Mouse (Mus musculus) embryonic facial prominence, embryonic 14.5 days (tissue): ENCODE measurements around the gene Foxo3. TPM values are rescaled to one million over a fixed set of nuclear protein-coding genes. Genes with fewer than 3 reads are reported as not detected.

ENCODE experiments used
- ATAC-seq: fragments of 200-750 bp; cut with Nextera tagmentation; 2 replicates; pipeline ENCODE4 v1.8.0; 2017; ENCODE audit warnings: low read depth, moderate number of reproducible peaks, moderate TSS enrichment
- DNase-seq: peaks from one replicate; pipeline ENCODE4 v3.0.0-alpha.2; 2015; ENCODE audit warnings: low spot score
- H3K27ac ChIP-seq: fragments of 300-500 bp; sonication (generic); replicated peaks from 2 replicates; pipeline ENCODE4 v1.5.1; 2014; ENCODE audit warnings: low read depth, mild to moderate bottlenecking, low read length, moderate library complexity
- H3K27me3 ChIP-seq: fragments of 300-500 bp; sonication (generic); replicated peaks from 2 replicates; pipeline ENCODE4 v1.6.1; 2014; ENCODE audit warnings: low read length; ENCODE audit not compliant: control insufficient read depth, insufficient read depth
- H3K36me3 ChIP-seq: fragments of 300-500 bp; sonication (generic); 2 replicates; pipeline ENCODE4 v1.6.1; 2014; ENCODE audit warnings: low read length, mixed read lengths; ENCODE audit not compliant: control insufficient read depth, insufficient read depth
- H3K4me1 ChIP-seq: fragments of 300-500 bp; sonication (generic); 2 replicates; pipeline ENCODE4 v1.6.1; 2014; ENCODE audit warnings: antibody characterized with exemption, low read length; ENCODE audit not compliant: control insufficient read depth, insufficient read depth
- H3K4me2 ChIP-seq: fragments of 300-500 bp; sonication (generic); 2 replicates; pipeline ENCODE4 v1.6.1; 2014; ENCODE audit warnings: low read depth, mild to moderate bottlenecking, low read length, moderate library complexity, mixed read lengths
- H3K4me3 ChIP-seq: fragments of 300-500 bp; sonication (generic); 2 replicates; pipeline ENCODE4 v1.5.1; 2014; ENCODE audit warnings: low read depth, mild to moderate bottlenecking, low read length
- H3K9ac ChIP-seq: fragments of 300-500 bp; sonication (generic); 2 replicates; pipeline ENCODE4 v1.6.1; 2014; ENCODE audit warnings: low read depth, mild to moderate bottlenecking, low read length, moderate library complexity, mixed read lengths
- H3K9me3 ChIP-seq: fragments of 300-500 bp; sonication (generic); 2 replicates; pipeline ENCODE4 v1.6.1; 2016; ENCODE audit warnings: low read length; ENCODE audit not compliant: control insufficient read depth
- WGBS: fragments of 180-500 bp; shearing (Covaris S2); extraction: QIAGEN DNeasy Blood & Tissue Kit; methylation state at CpG from one replicate; pipeline ENCODE4 v1.1.7; 2014; 5-methylcytosine and 5-hydroxymethylcytosine counted together
- polyA plus RNA-seq: library from polyadenylated mRNA; unstranded; fragments of >200 nt; fragmentation: Nextera tagmentation; extraction: Ambion mirVana; gene quantifications from 2 replicates; pipeline ENCODE4 v1.2.1, GENCODE M21; 2014

Gene Foxo3
- polyA plus RNA-seq, 1 experiment from 2014 or later: 12.3 TPM

GRCm38 (mm10) chr10:42189037-42189436 lies 87.5 kb downstream of the Foxo3 start:
- Histone ChIP-seq H3K4me2 (no peak overlapping the region), H3K4me3 (no peak overlapping the region), H3K36me3 (peaks cover 17% of the 10 kb centered on the region), H3K27me3 (no peaks in the 10 kb centered on the region), H3K9me3 (no peaks in the 10 kb centered on the region), H3K4me1 (0 out of 2 replicates have a peak, but pooled peaks cover 4% of the 10 kb centered on the region), H3K27ac (no peak overlapping the region), H3K9ac (no peak overlapping the region)
- ATAC-seq: no peak
- no peak for DNase-seq
- WGBS: 73% methylated on average over 8 of the region's 8 CpGs

- Histone ChIP-seq H3K4me2 (no peak overlapping the region), H3K27ac (0 out of 2 replicates have a peak overlapping the region, but pooled peaks have one; percentile 7), H3K4me3 (no peak overlapping the region), H3K27me3 (no peaks in the 10 kb centered on the region), H3K9me3 (no peaks in the 10 kb centered on the region), H3K36me3 (peaks cover 20% of the 10 kb centered on the region), H3K9ac (no peak overlapping the region), H3K4me1 (0 out of 2 replicates have a peak, but pooled peaks cover 4% of the 10 kb centered on the region)
- ATAC-seq (peak; percentile 81; the same call in 1 of the 2 replicates), DNase-seq (peak; percentile 50)
- 51% methylated on average over 9 of the region's 9 CpGs for WGBS
These were observed 88.5 kb downstream of the Foxo3 start for GRCm38 (mm10) chr10:42188091-42188490.

GRCm38 (mm10) chr10:42186941-42187401 lies 89.6 kb downstream of the Foxo3 start:
- Histone ChIP-seq H3K4me1 (0 out of 2 replicates have a peak, but pooled peaks cover 4% of the 10 kb centered on the region), H3K9me3 (no peaks in the 10 kb centered on the region), H3K27ac (no peak overlapping the region), H3K9ac (no peak overlapping the region), H3K4me3 (no peak overlapping the region), H3K27me3 (no peaks in the 10 kb centered on the region), H3K36me3 (peaks cover 23% of the 10 kb centered on the region), H3K4me2 (no peak overlapping the region)
- 83% methylated on average over 9 of the region's 9 CpGs for WGBS
- ATAC-seq: no peak
- DNase-seq: no peak

- WGBS: 80% methylated on average over 8 of the region's 8 CpGs
- H3K4me2 ChIP-seq: no peak overlapping the region
- DNase-seq (no peak), ATAC-seq (no peak)
- no peak overlapping the region for H3K4me3 ChIP-seq
- peaks cover 15% of the 10 kb centered on the region for H3K36me3 ChIP-seq
- H3K4me1 ChIP-seq: no peaks in the 10 kb centered on the region
- H3K9ac ChIP-seq: no peak overlapping the region
- no peaks in the 10 kb centered on the region for H3K27me3 ChIP-seq
- H3K27ac ChIP-seq: no peak overlapping the region
- H3K9me3 ChIP-seq: no peaks in the 10 kb centered on the region
These were observed 96.2 kb downstream of the Foxo3 start for GRCm38 (mm10) chr10:42180333-42180732.

DNA sequence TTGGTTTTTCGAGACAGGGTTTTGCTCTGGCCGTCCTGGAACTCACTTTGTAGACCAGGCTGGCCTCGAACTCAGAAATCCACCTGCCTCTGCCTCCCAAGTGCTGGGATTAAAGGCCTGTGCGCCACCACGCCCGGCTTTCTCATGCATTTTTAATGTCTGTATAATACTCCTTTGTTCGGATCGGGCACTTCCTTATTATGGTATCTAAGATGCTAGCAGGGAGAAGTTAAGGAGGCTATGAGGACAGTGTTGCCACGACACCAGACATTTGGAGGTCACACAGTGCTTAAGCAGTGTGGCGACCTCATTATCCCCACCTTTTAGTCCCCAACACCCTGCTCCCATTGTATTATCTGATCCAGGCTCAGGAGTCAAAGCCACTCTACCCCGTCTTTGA lies 97.8 kb downstream of the Foxo3 start:
- ATAC-seq (no peak), DNase-seq (no peak)
- peaks cover 6% of the 10 kb centered on the region; the same call in 1 of the 2 replicates for H3K36me3 ChIP-seq
- H3K9ac ChIP-seq: no peak overlapping the region
- H3K4me3 ChIP-seq: no peak overlapping the region
- H3K4me1 ChIP-seq: peaks cover 3% of the 10 kb centered on the region; the same call in 1 of the 2 replicates
- H3K4me2 ChIP-seq: no peak overlapping the region
- 87% methylated on average over 11 of the region's 11 CpGs for WGBS
- H3K27ac ChIP-seq: no peak overlapping the region
- H3K27me3 ChIP-seq: no peaks in the 10 kb centered on the region
- H3K9me3 ChIP-seq: no peaks in the 10 kb centered on the region

DNA sequence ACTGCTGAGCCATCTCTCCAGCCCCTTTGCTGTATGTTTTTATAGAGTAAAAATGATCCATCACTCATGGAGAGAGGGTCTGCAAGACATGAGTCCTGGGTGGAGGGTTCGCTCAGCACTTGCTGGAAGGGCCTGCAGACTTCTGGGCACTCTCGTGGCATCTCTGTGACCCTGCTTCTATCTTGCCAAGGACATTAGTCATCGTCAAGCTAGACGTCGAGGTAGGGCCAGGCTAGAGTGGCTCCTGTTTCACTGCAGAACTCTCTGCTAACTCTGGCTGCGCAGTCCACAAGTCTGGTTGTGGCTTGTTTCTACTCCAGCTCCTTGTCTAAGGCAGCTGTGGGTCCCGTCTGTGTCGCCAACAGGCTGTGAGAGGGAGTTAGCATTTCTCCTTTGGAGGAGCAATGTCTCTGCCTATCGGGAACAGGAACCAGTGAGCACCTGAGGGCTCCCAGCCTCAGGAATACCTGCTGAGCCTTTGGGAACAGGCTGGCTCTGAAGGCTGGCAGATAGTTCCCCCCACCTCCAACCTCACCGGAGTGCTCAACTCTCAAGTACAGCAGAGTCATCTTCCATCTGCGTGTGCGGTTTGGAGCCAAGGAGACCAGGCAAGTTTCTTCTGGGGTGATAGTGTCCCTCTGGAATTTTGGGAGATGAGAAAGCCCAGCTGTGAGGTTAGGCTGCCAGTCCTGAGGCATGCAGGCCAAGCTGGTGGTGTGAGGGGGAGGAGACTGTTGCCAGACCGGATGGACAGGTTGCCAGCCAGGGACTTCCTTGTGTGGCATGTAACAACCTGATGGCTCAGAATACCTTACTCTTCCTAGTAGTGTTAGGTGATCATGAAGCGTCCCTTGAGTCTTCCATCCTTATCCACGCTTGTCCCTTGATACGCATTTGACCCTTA lies 98.5 kb downstream of the Foxo3 start:
- 86% methylated on average over 16 of the region's 16 CpGs for WGBS
- no peak overlapping the region for H3K9ac ChIP-seq
- ATAC-seq (no peak), DNase-seq (no peak)
- H3K4me3 ChIP-seq: no peak overlapping the region
- H3K27ac ChIP-seq: no peak overlapping the region
- H3K36me3 ChIP-seq: peaks cover 2% of the 10 kb centered on the region; the same call in 1 of the 2 replicates
- H3K4me1 ChIP-seq: peaks cover 5% of the 10 kb centered on the region; the same call in 1 of the 2 replicates
- no peak overlapping the region for H3K4me2 ChIP-seq
- no peaks in the 10 kb centered on the region for H3K9me3 ChIP-seq
- no peaks in the 10 kb centered on the region for H3K27me3 ChIP-seq

- ATAC-seq (no peak), DNase-seq (no peak)
- H3K27me3 ChIP-seq: no peaks in the 10 kb centered on the region
- no peak overlapping the region for H3K9ac ChIP-seq
- no peak overlapping the region for H3K4me3 ChIP-seq
- no peak overlapping the region for H3K4me2 ChIP-seq
- WGBS: 70% methylated on average over 5 of the region's 5 CpGs
- H3K27ac ChIP-seq: no peak overlapping the region
- no peaks in the 10 kb centered on the region for H3K9me3 ChIP-seq
- H3K36me3 ChIP-seq: no peaks in the 10 kb centered on the region
- H3K4me1 ChIP-seq: peaks cover 22% of the 10 kb centered on the region
These were observed 102.3 kb downstream of the Foxo3 start for GRCm38 (mm10) chr10:42174283-42174682.

DNA sequence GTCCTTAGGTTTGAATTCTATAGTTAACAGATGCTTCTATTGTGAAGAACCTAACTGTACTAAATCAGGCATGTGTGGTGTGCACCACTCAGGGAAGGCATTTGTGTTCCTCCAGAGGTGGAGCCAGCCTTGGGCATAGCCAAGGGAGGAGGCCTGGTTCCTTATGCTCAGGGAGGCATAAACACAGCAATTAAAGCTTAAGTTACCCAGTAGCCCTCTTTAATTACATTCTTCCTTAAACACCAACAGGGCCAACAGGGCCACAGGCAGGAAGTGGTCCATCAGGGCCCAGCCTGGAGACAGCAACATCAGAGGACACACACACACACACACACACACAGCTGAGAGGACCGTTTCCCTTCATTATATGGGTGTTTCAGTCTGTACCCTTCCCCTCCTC lies 102.7 kb downstream of the Foxo3 start:
- Histone ChIP-seq H3K36me3 (no peaks in the 10 kb centered on the region), H3K4me1 (peaks cover 22% of the 10 kb centered on the region), H3K27ac (no peak overlapping the region), H3K9ac (no peak overlapping the region), H3K4me2 (no peak overlapping the region), H3K27me3 (no peaks in the 10 kb centered on the region), H3K4me3 (no peak overlapping the region), H3K9me3 (no peaks in the 10 kb centered on the region)
- 23% methylated on average over 1 of the region's 1 CpGs for WGBS
- ATAC-seq (peak; percentile 81; the same call in 1 of the 2 replicates), DNase-seq (peak; percentile 73)
